Mouse (Mus musculus) olfactory bulb, adult 2 months (tissue): ENCODE data around the gene Irf1. TPM values are rescaled to one million over a fixed set of nuclear protein-coding genes. Genes with fewer than 3 reads are reported as not detected.

Source experiments
- H3K27ac ChIP-seq: fragments of 200-500 bp; 2 replicates; pipeline ENCODE4 v1.5.1; 2012; ENCODE audit warnings: low read depth, low read length; ENCODE audit not compliant: insufficient read depth
- H3K4me1 ChIP-seq: fragments of 200-500 bp; 2 replicates; pipeline ENCODE4 v1.6.1; 2012; ENCODE audit warnings: low read length; ENCODE audit not compliant: control insufficient read depth, insufficient read depth
- H3K4me3 ChIP-seq: fragments of 200-500 bp; 2 replicates; pipeline ENCODE4 v1.5.1; 2012; ENCODE audit warnings: mild to moderate bottlenecking, low read depth, low read length, moderate library complexity; ENCODE audit not compliant: insufficient read depth
- CTCF ChIP-seq: fragments of 200-500 bp; IDR thresholded peaks from 2 replicates; pipeline ENCODE4 v1.5.1; 2012; ENCODE audit warnings: low read depth, mild to moderate bottlenecking, low read length, moderate library complexity; ENCODE audit not compliant: insufficient read depth
- POLR2A ChIP-seq: fragments of 200-500 bp; IDR thresholded peaks from 2 replicates; pipeline ENCODE4 v1.6.1; 2012; ENCODE audit warnings: mild to moderate bottlenecking, low read depth, low read length, moderate library complexity; ENCODE audit not compliant: insufficient read depth
- WGBS: fragments of 180-500 bp; shearing (Covaris S2); methylation state at CpG from one replicate; pipeline ENCODE4 v1.1.7; 2018; 5-methylcytosine and 5-hydroxymethylcytosine counted together
- polyA plus RNA-seq: library from polyadenylated mRNA; stranded (reverse); fragments of >200 nt; gene quantifications from 2 replicates; pipeline ENCODE4 v1.2.4, GENCODE M21; 2012; ENCODE audit warnings: low replicate concordance; ENCODE audit not compliant: missing spikeins, insufficient read depth, insufficient read length

The Irf1 gene
- polyA plus RNA-seq, 1 experiment = not detected

DNA sequence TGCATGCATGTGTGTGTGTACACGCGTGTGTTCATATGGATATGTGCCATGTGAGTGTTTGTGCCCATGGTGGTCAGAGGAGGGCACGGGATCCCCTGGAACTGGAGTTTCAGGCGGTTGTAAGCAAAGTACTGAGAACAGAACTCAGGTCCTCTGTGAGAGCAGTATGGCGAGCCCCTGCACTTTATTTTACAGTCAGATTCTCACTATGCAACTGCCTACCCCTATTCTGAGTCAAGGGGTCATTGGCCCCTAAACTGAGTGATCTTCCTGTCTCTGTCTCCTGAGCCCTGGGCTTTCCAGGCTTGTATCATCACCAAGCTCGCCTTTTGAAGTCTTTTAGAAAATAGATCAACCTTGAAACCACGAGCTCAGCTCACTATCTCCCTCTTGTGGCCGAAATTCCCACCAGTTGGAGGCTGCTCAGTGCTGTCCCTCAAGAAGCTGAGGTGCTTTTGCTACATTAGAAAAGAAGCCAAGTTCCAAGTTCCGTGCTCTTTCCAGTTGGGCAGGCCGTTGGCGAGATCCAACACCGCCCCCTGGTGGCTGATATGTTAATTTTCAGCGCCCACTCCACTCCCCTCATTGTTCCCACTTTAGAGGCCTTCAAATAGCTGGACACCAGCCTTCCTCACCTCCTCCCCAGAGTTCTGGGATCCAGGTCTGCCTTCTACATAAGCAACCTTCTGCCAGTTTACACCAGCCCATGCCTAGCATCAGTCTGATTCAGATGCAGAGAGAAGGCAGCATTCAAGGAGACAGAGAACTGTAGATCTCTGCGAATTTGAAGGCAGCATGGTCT is 32.8 kb upstream of the Irf1 start:
- WGBS = 49% methylated on average over 14 of the region's 14 CpGs
- TF ChIP-seq CTCF = peak; percentile 75; the same call in 1 of the 2 replicates
- TF ChIP-seq POLR2A = no peak
- Histone ChIP-seq H3K27ac (no peak overlapping the region; the same call in 1 of the 2 replicates), H3K4me3 (no peak overlapping the region), H3K4me1 (0 out of 2 replicates have a peak, but pooled peaks cover 3% of the 10 kb centered on the region)

DNA sequence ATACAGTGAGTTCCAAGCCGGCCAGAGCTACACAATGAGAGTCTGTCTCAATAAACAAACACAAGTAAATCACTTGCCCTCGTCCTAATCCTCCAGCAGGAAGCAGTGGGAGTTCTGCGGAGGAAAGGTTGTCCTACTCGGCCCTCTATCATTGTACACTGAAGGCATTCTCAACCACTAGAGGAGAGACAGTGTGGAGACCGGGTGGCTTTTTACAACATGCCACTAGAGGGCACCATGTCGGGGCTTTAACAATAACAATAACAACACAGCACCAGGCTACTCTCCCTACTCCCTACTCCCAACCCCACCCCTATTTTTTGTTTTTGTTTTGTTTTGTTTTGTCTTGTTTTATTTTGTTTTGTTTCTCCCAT is 32.3 kb upstream of the Irf1 start:
- WGBS = 37% methylated on average over 6 of the region's 6 CpGs
- no peak overlapping the region; the same call in 1 of the 2 replicates for H3K27ac ChIP-seq
- 0 out of 2 replicates have a peak, but pooled peaks cover 3% of the 10 kb centered on the region for H3K4me1 ChIP-seq
- no peak for TF ChIP-seq POLR2A
- no peak for TF ChIP-seq CTCF
- H3K4me3 ChIP-seq = no peak overlapping the region

DNA sequence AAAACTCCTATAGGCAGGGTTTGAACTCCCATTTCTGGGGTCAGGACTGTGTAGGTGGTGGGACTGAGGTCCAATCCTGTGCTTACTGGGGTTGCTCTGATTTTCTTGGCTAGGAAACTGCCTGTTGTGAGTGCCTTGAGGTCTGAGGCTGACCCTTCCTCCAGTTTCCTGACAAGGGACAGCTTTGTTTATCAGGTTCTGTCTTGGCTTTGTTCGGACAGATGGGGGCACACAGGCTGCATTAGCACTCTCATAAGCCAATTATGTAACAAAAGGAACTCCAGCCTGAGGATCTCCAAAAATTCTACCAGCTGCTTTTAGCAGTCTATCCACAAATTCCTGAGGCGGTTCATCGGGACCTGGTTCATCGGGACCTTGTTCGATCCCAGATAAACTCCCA is 27.5 kb upstream of the Irf1 start:
- no peaks in the 10 kb centered on the region for H3K4me1 ChIP-seq
- no peak overlapping the region for H3K4me3 ChIP-seq
- 38% methylated on average over 5 of the region's 5 CpGs for WGBS
- no peak for TF ChIP-seq POLR2A
- TF ChIP-seq CTCF = no peak
- no peak overlapping the region for H3K27ac ChIP-seq

DNA sequence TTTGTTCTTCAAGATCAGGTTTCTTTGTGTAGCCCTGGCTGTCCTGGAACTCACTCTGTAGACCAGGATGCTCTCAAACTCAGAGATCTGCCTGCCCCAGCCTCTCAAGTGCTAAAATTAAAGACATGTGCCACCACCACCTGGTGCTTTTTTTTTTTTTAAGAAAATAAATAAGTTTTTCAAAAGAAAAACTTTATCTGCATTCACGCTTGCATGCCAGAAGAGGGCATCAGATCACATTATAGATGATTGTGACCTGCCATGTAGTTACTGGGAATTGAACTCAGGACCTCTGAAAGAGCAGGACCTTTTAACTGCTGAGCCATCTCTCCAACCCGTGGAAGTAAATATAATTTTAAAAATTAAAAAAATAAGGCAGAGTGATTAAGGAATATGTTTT is 24.6 kb upstream of the Irf1 start:
- no peak for TF ChIP-seq POLR2A
- no peak for TF ChIP-seq CTCF
- no peak overlapping the region for H3K4me3 ChIP-seq
- no peaks in the 10 kb centered on the region for H3K4me1 ChIP-seq
- 91% methylated on average over 2 of the region's 2 CpGs for WGBS
- no peak overlapping the region for H3K27ac ChIP-seq

- H3K4me1 ChIP-seq = no peaks in the 10 kb centered on the region
- TF ChIP-seq POLR2A (no peak), CTCF (no peak)
- 94% methylated on average over 9 of the region's 9 CpGs for WGBS
- H3K27ac ChIP-seq = no peak overlapping the region
- H3K4me3 ChIP-seq = no peak overlapping the region
These were observed 21.8 kb upstream of the Irf1 start for GRCm38 (mm10) chr11:53747985-53748384.

DNA sequence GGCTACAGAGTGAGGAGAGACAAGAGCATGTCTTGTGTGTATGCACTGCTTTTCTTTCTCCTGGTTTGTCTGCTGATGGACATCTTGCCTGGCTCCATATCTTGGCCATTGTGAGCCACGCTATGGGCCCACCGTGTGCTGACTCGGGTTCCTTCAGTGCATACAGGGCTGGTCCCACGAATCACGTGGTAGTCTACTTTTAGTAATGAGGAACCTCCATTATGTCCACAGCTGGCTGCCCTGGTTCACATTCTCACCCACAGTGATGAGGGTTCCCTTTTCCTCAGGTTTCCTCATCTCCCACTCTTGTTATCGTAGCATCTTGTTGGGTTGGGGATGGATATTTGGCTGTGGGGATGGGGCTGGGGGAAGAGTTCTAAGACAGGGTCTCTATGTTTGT is 21.2 kb upstream of the Irf1 start:
- no peak overlapping the region for H3K27ac ChIP-seq
- H3K4me1 ChIP-seq = no peaks in the 10 kb centered on the region
- TF ChIP-seq CTCF (no peak), POLR2A (no peak)
- no peak overlapping the region for H3K4me3 ChIP-seq
- WGBS = 94% methylated on average over 6 of the region's 6 CpGs

DNA sequence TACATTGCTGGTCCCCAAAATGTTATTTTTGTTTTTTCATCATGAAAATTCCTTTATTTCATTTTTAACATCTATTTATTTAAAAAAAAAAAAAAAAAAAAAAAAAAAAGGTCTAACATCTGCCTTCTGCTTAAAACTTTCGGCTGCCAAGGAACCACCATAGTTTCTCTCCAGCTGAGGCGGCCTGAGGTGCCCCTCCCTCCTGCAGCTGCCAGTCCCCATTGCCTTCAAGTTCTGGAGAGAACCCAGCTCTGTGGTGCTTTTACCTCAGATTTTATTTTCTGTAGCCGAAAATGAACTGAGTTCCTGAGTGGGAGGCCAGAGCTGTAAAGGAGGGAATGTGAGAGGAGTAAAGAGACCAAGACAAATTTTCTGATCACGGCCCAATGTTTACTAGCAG is 20.5 kb upstream of the Irf1 start:
- no peak for TF ChIP-seq POLR2A
- TF ChIP-seq CTCF = no peak
- no peaks in the 10 kb centered on the region for H3K4me1 ChIP-seq
- no peak overlapping the region for H3K4me3 ChIP-seq
- WGBS = 46% methylated on average over 4 of the region's 4 CpGs
- H3K27ac ChIP-seq = no peak overlapping the region

DNA sequence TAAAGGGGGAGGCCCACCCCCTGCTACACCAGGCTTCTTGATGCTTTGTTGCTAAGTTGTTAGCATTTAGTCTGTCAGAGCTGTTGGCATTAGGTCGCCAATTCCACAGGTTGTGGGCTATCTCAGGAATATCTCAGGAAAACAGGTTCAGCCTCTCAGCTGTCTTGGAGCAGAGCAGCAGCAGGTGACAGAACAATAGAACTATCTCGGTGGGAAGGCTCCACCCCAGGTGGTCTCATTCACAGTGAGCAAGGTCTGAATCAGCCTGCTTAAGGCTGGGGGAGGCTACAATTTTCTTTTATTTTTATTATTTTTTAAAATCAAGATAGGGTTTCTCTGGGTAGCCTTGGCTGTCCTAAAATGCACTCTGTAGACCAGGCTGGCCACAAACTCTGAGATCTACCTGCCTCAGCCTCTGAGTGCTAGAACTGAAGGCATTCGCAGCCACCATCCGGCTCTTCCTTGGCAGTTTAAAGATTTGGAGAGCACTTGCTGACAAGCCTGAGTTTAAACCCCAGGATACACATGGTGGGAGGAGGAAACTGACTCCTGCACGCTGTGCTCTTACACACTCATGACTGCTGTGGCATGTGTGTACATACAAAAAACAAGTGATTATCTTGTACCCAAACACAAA is 20.0 kb upstream of the Irf1 start:
- TF ChIP-seq POLR2A = no peak
- no peak for TF ChIP-seq CTCF
- H3K4me3 ChIP-seq = no peak overlapping the region
- 50% methylated on average over 5 of the region's 5 CpGs for WGBS
- no peak overlapping the region for H3K27ac ChIP-seq
- H3K4me1 ChIP-seq = no peaks in the 10 kb centered on the region

- peaks cover 7% of the 10 kb centered on the region for H3K4me1 ChIP-seq
- 84% methylated on average over 12 of the region's 12 CpGs for WGBS
- no peak overlapping the region for H3K4me3 ChIP-seq
- no peak overlapping the region for H3K27ac ChIP-seq
- no peak for TF ChIP-seq POLR2A
- TF ChIP-seq CTCF = no peak
These were observed 14.7 kb upstream of the Irf1 start for GRCm38 (mm10) chr11:53755011-53755595.
